Mouse (Mus musculus): ENCODE measurements around the gene Mipol1. TPM values are rescaled to one million over a fixed set of nuclear protein-coding genes. Genes with fewer than 3 reads are reported as not detected.
"Not testable (repeated sequence)": the region's sequence is repeated elsewhere in the genome, so short reads cannot be mapped to it uniquely, and the experiment has no call there.

Mipol1 gene
- polyA plus RNA-seq, 1 experiment from 2014 or later = 6.7 TPM

DNA sequence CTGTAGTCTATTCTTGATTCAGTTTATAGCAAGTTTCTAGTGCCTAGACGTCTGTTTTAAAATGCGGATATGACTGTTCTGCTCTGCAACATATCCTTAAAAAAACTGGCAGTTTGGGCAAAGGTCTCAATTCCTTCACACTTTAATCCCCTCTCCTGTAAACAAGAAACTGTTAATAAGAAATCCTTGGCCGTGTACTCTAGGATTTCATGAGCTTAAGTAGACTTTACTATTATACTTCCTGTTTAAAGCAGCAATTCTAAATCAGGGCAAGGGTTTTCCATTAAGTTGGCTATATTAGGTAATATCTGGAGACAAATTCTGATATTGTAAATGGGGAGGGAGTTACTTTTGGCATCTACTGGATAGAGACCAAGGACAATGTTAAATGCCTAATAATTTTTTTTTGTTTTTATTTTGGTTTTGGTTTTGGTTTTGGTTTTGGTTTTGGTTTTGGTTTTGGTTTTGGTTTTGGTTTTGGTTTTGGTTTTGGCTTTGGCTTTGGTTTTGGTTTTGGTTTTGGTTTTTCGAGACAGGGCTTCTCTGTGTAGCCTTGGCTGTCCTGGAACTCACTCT lies 25.9 kb upstream of the Mipol1 start:
- 85% methylated on average over 4 of the region's 4 CpGs for WGBS
- Histone ChIP-seq H3K36me3 (no peaks in the 10 kb centered on the region), H3K27me3 (ENCODE audit: insufficient read depth, poor library complexity, severe bottlenecking) (no peaks in the 10 kb centered on the region), H3K9me3 (no peaks in the 10 kb centered on the region), H3K4me1 (replicated peaks) (no peaks in the 10 kb centered on the region), H3K27ac (no peak overlapping the region), H3K4me3 (no peak overlapping the region)
- no peak for DNase-seq (ENCODE audit: low spot score)

GRCm38 (mm10) chr12:57211353-57212311 lies 18.6 kb upstream of the Mipol1 start:
- DNase-seq (ENCODE audit: low spot score) = peak; percentile 60
- Histone ChIP-seq H3K27ac (peak overlapping the region; percentile 84), H3K27me3 (ENCODE audit: insufficient read depth, poor library complexity, severe bottlenecking) (no peaks in the 10 kb centered on the region), H3K4me3 (peak overlapping the region; percentile 61), H3K36me3 (no peaks in the 10 kb centered on the region), H3K9me3 (no peaks in the 10 kb centered on the region), H3K4me1 (replicated peaks) (peaks cover 10% of the 10 kb centered on the region; the same call in 1 of the 2 replicates)
- WGBS = 9% methylated on average over 30 of the region's 30 CpGs

- not testable (repeated sequence) for H3K36me3 ChIP-seq; H3K27ac ChIP-seq; H3K4me1 ChIP-seq (replicated peaks); H3K27me3 ChIP-seq (ENCODE audit: insufficient read depth, poor library complexity, severe bottlenecking); H3K9me3 ChIP-seq; H3K4me3 ChIP-seq; DNase-seq (ENCODE audit: low spot score)
- 76% methylated on average over 5 of the region's 5 CpGs for WGBS
Observed at GRCm38 (mm10) chr12:57212463-57212862, 17.8 kb upstream of the Mipol1 start.

DNA sequence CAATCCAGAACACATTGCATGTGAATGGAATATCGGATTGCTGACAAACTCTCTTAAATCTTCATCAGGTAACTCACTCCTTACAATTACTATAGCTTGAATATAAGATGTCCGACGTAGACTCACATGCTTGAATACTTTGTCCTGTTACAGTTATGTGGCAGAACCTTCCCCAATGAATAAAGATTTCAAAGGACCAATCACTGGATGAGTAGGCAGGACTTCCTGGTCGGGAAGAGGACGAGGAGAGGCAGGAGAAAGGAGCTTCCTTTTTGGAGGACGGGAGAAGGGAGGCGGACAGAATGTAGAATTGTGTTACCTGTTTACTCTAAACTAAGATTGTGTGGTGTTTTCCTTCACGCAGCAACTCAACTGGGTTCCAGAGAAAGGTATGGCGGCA lies 3.8 kb upstream of the Mipol1 start:
- no peaks in the 10 kb centered on the region for H3K27me3 ChIP-seq (ENCODE audit: insufficient read depth, poor library complexity, severe bottlenecking)
- peaks cover 11% of the 10 kb centered on the region for H3K4me1 ChIP-seq (replicated peaks)
- DNase-seq (ENCODE audit: low spot score) = no peak
- H3K27ac ChIP-seq = no peak overlapping the region
- no peak overlapping the region for H3K4me3 ChIP-seq
- 85% methylated on average over 9 of the region's 9 CpGs for WGBS
- no peaks in the 10 kb centered on the region for H3K9me3 ChIP-seq
- no peaks in the 10 kb centered on the region for H3K36me3 ChIP-seq

- Histone ChIP-seq H3K27ac (no peak overlapping the region), H3K36me3 (no peaks in the 10 kb centered on the region), H3K27me3 (ENCODE audit: insufficient read depth, poor library complexity, severe bottlenecking) (no peaks in the 10 kb centered on the region), H3K4me1 (replicated peaks) (peaks cover 13% of the 10 kb centered on the region), H3K9me3 (no peaks in the 10 kb centered on the region), H3K4me3 (no peak overlapping the region)
- 82% methylated on average over 4 of the region's 8 CpGs for WGBS
- DNase-seq (ENCODE audit: low spot score) = no peak
Observed at GRCm38 (mm10) chr12:57227776-57228175, 2.5 kb upstream of the Mipol1 start.

DNA sequence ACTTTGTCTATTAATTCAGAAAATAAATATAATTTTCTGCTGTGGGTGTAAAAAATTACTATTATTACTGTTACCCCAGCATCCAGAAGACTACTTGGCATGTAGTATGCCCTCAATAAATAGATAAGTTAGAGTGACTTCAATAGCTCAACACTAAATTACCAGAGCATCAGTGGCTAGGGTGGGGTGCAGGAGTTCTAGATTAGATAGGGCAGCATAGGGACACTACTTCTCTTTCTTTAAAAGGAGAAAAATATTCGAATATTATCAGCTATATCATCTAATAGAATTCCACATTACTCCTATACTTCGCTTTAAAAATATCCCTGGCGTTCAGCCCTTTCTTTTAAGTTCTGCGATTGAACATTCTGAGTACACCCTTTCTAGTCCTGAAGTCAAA lies 524 bp upstream of the Mipol1 start:
- WGBS = 41% methylated on average over 4 of the region's 4 CpGs
- H3K27ac ChIP-seq = peak overlapping the region; percentile 97

DNA sequence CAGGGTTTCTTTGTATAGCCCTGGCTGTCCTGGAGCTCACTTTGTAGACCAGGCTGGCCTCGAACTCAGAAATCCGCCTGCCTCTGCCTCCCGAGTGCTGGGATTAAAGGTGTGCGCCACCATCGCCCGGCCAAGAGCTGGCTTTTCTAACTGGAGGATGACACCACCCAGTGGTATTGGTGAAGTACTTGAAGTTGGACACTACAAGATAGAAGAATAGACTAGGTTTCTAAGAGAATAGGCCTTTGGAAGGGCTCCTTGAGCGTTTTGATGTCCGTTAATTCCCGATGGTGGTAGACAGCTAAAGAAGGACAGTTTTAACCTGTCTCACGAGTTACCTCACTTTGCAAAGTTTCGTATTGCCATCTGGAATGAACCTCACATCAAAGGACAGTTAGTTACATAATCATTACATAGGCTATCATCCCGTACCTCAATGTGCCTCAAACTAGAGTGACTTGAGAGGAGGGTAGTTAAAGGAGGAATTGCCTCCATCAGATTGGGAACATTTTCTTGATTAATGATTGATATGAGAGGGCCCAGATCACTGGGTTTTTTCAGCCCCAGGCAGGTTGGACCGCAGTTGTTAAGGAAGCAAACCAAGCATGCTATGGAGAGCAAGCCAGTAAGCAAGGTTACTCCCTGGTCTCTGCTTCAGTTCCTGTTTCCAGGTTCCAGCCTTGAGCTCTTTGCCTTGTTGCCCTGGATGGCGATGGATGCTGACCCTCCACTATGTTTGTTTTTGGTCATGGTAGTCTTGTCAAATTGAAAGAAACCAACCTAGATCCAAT lies 1.1 kb downstream of the Mipol1 start:
- 74% methylated on average over 14 of the region's 14 CpGs for WGBS
- H3K4me1 ChIP-seq (replicated peaks) = peaks cover 13% of the 10 kb centered on the region
- no peaks in the 10 kb centered on the region for H3K27me3 ChIP-seq (ENCODE audit: insufficient read depth, poor library complexity, severe bottlenecking)
- H3K27ac ChIP-seq = peak overlapping the region; percentile 97
- H3K36me3 ChIP-seq = peaks cover 12% of the 10 kb centered on the region
- peak overlapping the region; percentile 75 for H3K4me3 ChIP-seq
- H3K9me3 ChIP-seq = no peaks in the 10 kb centered on the region
- peak; percentile 25 for DNase-seq (ENCODE audit: low spot score)

More for the DNA sequence above, 524 bp upstream of the Mipol1 start:
- peak overlapping the region; percentile 75 for H3K4me3 ChIP-seq
- H3K9me3 ChIP-seq = no peaks in the 10 kb centered on the region
- no peaks in the 10 kb centered on the region for H3K27me3 ChIP-seq (ENCODE audit: insufficient read depth, poor library complexity, severe bottlenecking)
- no peak for DNase-seq (ENCODE audit: low spot score)
- peaks cover 3% of the 10 kb centered on the region for H3K36me3 ChIP-seq
- peaks cover 13% of the 10 kb centered on the region for H3K4me1 ChIP-seq (replicated peaks)

GRCm38 (mm10) chr12:57233386-57233785 lies 3.2 kb downstream of the Mipol1 start:
- H3K4me3 ChIP-seq = no peak overlapping the region
- H3K9me3 ChIP-seq = no peaks in the 10 kb centered on the region
- H3K27me3 ChIP-seq (ENCODE audit: insufficient read depth, poor library complexity, severe bottlenecking) = no peaks in the 10 kb centered on the region
- peaks cover 13% of the 10 kb centered on the region for H3K4me1 ChIP-seq (replicated peaks)
- 90% methylated on average over 5 of the region's 5 CpGs for WGBS
- no peak overlapping the region for H3K27ac ChIP-seq
- peaks cover 32% of the 10 kb centered on the region for H3K36me3 ChIP-seq
- no peak for DNase-seq (ENCODE audit: low spot score)

DNA sequence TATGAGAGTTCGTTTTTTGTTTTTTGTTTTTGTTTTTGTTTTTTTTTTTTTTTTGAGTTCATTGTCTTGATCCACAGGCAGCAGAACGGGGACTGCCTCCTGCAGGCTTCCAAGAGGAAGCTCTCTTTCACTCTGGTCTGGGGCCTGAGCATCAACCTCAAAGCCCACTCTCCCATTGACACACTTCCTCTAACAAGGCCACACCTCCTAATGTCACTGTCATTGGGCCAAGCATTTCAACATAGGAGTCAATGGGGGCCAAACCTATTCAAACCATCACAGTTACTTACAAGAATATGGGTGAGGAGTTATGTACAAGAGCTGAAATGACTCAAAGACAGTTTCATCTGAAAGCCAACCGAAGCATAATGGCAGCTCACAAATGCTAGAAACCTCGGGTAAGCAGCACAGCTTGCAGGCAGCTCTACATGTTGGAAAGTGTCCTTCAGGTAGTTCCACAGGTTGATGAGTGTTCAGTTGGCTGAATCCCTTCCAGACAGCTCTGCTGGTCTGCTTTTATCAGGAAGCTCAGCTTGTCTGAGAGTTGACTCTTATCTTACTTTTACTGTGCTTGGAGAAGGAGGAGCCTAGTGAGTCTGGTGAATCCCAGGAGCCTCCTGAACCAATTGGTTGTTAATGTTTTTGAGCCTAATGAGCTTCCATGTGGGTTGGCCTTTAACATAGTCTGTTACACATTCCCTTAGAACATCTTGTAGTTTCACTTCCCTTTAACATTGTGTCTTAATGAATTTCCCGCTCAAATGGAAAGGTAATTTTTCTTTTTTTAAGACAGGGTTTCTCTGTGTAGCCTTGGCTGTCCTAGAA lies 13.7 kb downstream of the Mipol1 start:
- 85% methylated on average over 5 of the region's 5 CpGs for WGBS
- Histone ChIP-seq H3K27ac (no peak overlapping the region), H3K4me3 (no peak overlapping the region), H3K27me3 (ENCODE audit: insufficient read depth, poor library complexity, severe bottlenecking) (no peaks in the 10 kb centered on the region), H3K4me1 (replicated peaks) (no peaks in the 10 kb centered on the region), H3K36me3 (peaks cover 39% of the 10 kb centered on the region), H3K9me3 (no peaks in the 10 kb centered on the region)
- DNase-seq (ENCODE audit: low spot score) = no peak

- no peak for DNase-seq (ENCODE audit: low spot score)
- H3K36me3 ChIP-seq = no peaks in the 10 kb centered on the region
- 58% methylated on average over 2 of the region's 2 CpGs for WGBS
- no peak overlapping the region for H3K4me3 ChIP-seq
- H3K4me1 ChIP-seq (replicated peaks) = no peaks in the 10 kb centered on the region
- no peak overlapping the region for H3K27ac ChIP-seq
- no peaks in the 10 kb centered on the region for H3K27me3 ChIP-seq (ENCODE audit: insufficient read depth, poor library complexity, severe bottlenecking)
- H3K9me3 ChIP-seq = no peaks in the 10 kb centered on the region
Observed at GRCm38 (mm10) chr12:57258572-57258971, 28.3 kb downstream of the Mipol1 start.

- no peak for DNase-seq (ENCODE audit: low spot score)
- H3K27ac ChIP-seq = no peak overlapping the region
- no peaks in the 10 kb centered on the region for H3K36me3 ChIP-seq
- no peaks in the 10 kb centered on the region for H3K9me3 ChIP-seq
- H3K27me3 ChIP-seq (ENCODE audit: insufficient read depth, poor library complexity, severe bottlenecking) = no peaks in the 10 kb centered on the region
- no peaks in the 10 kb centered on the region for H3K4me1 ChIP-seq (replicated peaks)
- H3K4me3 ChIP-seq = no peak overlapping the region
- 70% methylated on average over 1 of the region's 1 CpGs for WGBS
Observed at GRCm38 (mm10) chr12:57275456-57275855, 45.2 kb downstream of the Mipol1 start.
